Mouse (Mus musculus): Measurements from ENCODE around the gene Rhof. TPM values are rescaled to one million over a fixed set of nuclear protein-coding genes. Genes with fewer than 3 reads are reported as not detected.

Gene Rhof
- polyA plus RNA-seq, 1 experiment from 2014 or later = 2.8 TPM

DNA sequence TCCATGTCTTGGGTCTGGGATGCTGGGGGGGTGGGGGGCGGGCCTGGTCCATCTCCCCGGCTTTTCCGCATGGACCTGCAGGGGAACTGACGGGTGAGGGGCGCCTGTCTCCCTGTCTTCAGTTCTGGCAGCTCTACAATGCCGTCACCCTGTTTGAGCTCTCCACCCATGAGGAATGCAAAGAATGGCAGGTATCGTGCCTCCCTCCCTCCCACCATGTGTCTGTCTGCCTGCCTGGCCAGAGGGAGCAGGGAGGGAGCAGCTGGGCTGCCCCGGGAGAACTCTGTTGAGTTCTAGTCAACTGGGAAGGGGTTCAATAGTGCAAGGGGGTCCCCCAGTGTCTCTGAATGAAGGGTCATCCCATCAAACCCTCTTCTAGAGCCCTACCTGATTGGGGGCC lies 16.4 kb downstream of the Rhof start:
- Histone ChIP-seq H3K4me3 (no peak overlapping the region), H3K27me3 (no peaks in the 10 kb centered on the region), H3K9me3 (replicated peaks) (no peaks in the 10 kb centered on the region), H3K4me1 (peaks cover 14% of the 10 kb centered on the region), H3K36me3 (no peaks in the 10 kb centered on the region), H3K27ac (no peak overlapping the region), H3K4me2 (replicated peaks) (no peak overlapping the region), H3K9ac (no peak overlapping the region)
- ATAC-seq (ENCODE audit: low FRiP score) = no peak
- 67% methylated on average over 8 of the region's 8 CpGs for WGBS

GRCm38 (mm10) chr5:123114924-123115323 lies 17.6 kb downstream of the Rhof start:
- H3K27ac ChIP-seq = no peak overlapping the region
- H3K9ac ChIP-seq = no peak overlapping the region
- H3K27me3 ChIP-seq = no peaks in the 10 kb centered on the region
- H3K36me3 ChIP-seq = no peaks in the 10 kb centered on the region
- no peaks in the 10 kb centered on the region for H3K9me3 ChIP-seq (replicated peaks)
- no peak overlapping the region for H3K4me2 ChIP-seq (replicated peaks)
- peaks cover 17% of the 10 kb centered on the region for H3K4me1 ChIP-seq
- ATAC-seq (ENCODE audit: low FRiP score) = no peak
- H3K4me3 ChIP-seq = no peak overlapping the region
- 38% methylated on average over 7 of the region's 7 CpGs for WGBS

GRCm38 (mm10) chr5:123114109-123114508 lies 18.4 kb downstream of the Rhof start:
- Histone ChIP-seq H3K27ac (no peak overlapping the region), H3K9me3 (replicated peaks) (no peaks in the 10 kb centered on the region), H3K9ac (peak overlapping the region; percentile 35; the same call in 1 of the 2 replicates), H3K27me3 (no peaks in the 10 kb centered on the region), H3K4me3 (no peak overlapping the region), H3K36me3 (no peaks in the 10 kb centered on the region), H3K4me2 (replicated peaks) (no peak overlapping the region), H3K4me1 (peaks cover 25% of the 10 kb centered on the region)
- 41% methylated on average over 11 of the region's 11 CpGs for WGBS
- ATAC-seq (ENCODE audit: low FRiP score) = no peak

- H3K36me3 ChIP-seq = no peaks in the 10 kb centered on the region
- no peak overlapping the region for H3K4me3 ChIP-seq
- peak; percentile 58; the same call in 1 of the 2 replicates for ATAC-seq (ENCODE audit: low FRiP score)
- H3K9ac ChIP-seq = no peak overlapping the region
- H3K4me1 ChIP-seq = peaks cover 29% of the 10 kb centered on the region
- no peaks in the 10 kb centered on the region for H3K27me3 ChIP-seq
- H3K4me2 ChIP-seq (replicated peaks) = peak overlapping the region; percentile 2
- no peaks in the 10 kb centered on the region for H3K9me3 ChIP-seq (replicated peaks)
- peak overlapping the region; percentile 64 for H3K27ac ChIP-seq
- WGBS = 54% methylated on average over 13 of the region's 13 CpGs
Observed at GRCm38 (mm10) chr5:123110296-123110721, 22.2 kb downstream of the Rhof start.

GRCm38 (mm10) chr5:123109452-123110203 lies 22.9 kb downstream of the Rhof start:
- Histone ChIP-seq H3K9me3 (replicated peaks) (no peaks in the 10 kb centered on the region), H3K27ac (peak overlapping the region; percentile 64), H3K27me3 (no peaks in the 10 kb centered on the region), H3K36me3 (no peaks in the 10 kb centered on the region), H3K9ac (no peak overlapping the region), H3K4me3 (no peak overlapping the region), H3K4me1 (peaks cover 24% of the 10 kb centered on the region), H3K4me2 (replicated peaks) (peak overlapping the region; percentile 19)
- WGBS = 28% methylated on average over 13 of the region's 13 CpGs
- peak; percentile 76 for ATAC-seq (ENCODE audit: low FRiP score)

- Histone ChIP-seq H3K4me3 (no peak overlapping the region), H3K4me1 (peaks cover 14% of the 10 kb centered on the region), H3K27ac (no peak overlapping the region), H3K9ac (no peak overlapping the region), H3K36me3 (no peaks in the 10 kb centered on the region), H3K9me3 (replicated peaks) (no peaks in the 10 kb centered on the region), H3K27me3 (no peaks in the 10 kb centered on the region), H3K4me2 (replicated peaks) (no peak overlapping the region)
- 89% methylated on average over 6 of the region's 6 CpGs for WGBS
- no peak for ATAC-seq (ENCODE audit: low FRiP score)
Observed at GRCm38 (mm10) chr5:123104769-123105168, 27.7 kb downstream of the Rhof start.

GRCm38 (mm10) chr5:123103556-123103955 lies 28.9 kb downstream of the Rhof start:
- Histone ChIP-seq H3K36me3 (no peaks in the 10 kb centered on the region), H3K27me3 (no peaks in the 10 kb centered on the region), H3K4me2 (replicated peaks) (no peak overlapping the region), H3K9me3 (replicated peaks) (no peaks in the 10 kb centered on the region), H3K4me1 (peaks cover 4% of the 10 kb centered on the region; the same call in 1 of the 2 replicates), H3K4me3 (no peak overlapping the region), H3K27ac (no peak overlapping the region), H3K9ac (no peak overlapping the region)
- ATAC-seq (ENCODE audit: low FRiP score) = no peak
- WGBS = 80% methylated on average over 8 of the region's 8 CpGs

- no peak overlapping the region for H3K4me2 ChIP-seq (replicated peaks)
- H3K27ac ChIP-seq = no peak overlapping the region; the same call in 1 of the 2 replicates
- peaks cover 4% of the 10 kb centered on the region; the same call in 1 of the 2 replicates for H3K4me1 ChIP-seq
- ATAC-seq (ENCODE audit: low FRiP score) = no peak
- H3K27me3 ChIP-seq = no peaks in the 10 kb centered on the region
- no peaks in the 10 kb centered on the region for H3K36me3 ChIP-seq
- H3K9ac ChIP-seq = no peak overlapping the region
- H3K9me3 ChIP-seq (replicated peaks) = no peaks in the 10 kb centered on the region
- 64% methylated on average over 7 of the region's 7 CpGs for WGBS
- no peak overlapping the region for H3K4me3 ChIP-seq
Observed at GRCm38 (mm10) chr5:123102376-123102775, 30.1 kb downstream of the Rhof start.

DNA sequence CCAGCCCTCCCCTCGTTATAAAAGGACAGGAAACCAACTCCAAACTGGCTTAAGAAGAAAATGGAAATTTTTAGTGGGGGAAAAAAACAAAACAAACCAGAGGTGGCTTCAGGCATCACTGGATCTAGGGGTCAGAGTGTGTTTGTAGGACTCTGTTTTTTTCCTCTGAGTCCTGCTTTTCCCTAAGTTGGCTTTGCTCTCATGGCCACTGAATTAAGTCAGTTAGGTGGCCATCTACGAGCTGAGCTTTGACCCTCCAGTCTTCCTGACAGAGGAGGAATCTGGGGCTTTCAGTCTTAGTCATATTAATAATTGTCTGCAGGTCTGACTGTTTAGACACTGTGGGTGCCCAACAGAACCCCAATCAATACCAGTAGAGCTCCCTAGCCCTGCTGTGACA lies 34.0 kb downstream of the Rhof start:
- Histone ChIP-seq H3K27ac (no peak overlapping the region), H3K9me3 (replicated peaks) (no peaks in the 10 kb centered on the region), H3K27me3 (no peaks in the 10 kb centered on the region), H3K4me1 (peaks cover 7% of the 10 kb centered on the region; the same call in 1 of the 2 replicates), H3K9ac (no peak overlapping the region), H3K36me3 (no peaks in the 10 kb centered on the region), H3K4me2 (replicated peaks) (no peak overlapping the region), H3K4me3 (no peak overlapping the region)
- 81% methylated on average over 2 of the region's 2 CpGs for WGBS
- ATAC-seq (ENCODE audit: low FRiP score) = no peak

DNA sequence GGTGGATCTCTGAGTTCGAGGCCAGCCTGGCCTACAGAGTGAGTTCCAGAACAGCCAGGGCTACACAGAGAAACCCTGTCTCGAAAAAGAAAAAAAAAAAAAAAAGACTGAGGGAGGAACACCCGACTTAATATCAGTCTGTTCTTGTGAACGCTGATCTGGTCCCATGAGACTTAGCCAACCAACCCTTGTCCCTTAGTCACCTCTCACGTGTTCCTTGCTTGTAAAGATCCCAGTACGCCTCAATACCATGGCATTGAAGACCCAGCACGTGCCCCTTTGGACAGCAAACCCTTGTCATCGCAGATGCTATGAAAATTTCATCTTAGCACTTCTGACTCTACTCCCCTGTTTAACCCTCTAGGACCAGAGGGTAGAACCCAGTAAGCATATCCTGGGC lies 36.2 kb downstream of the Rhof start:
- no peaks in the 10 kb centered on the region for H3K27me3 ChIP-seq
- no peak overlapping the region for H3K4me2 ChIP-seq (replicated peaks)
- 0 out of 2 replicates have a peak, but pooled peaks cover 3% of the 10 kb centered on the region for H3K4me1 ChIP-seq
- no peak for ATAC-seq (ENCODE audit: low FRiP score)
- H3K4me3 ChIP-seq = no peak overlapping the region
- no peaks in the 10 kb centered on the region for H3K9me3 ChIP-seq (replicated peaks)
- no peak overlapping the region for H3K9ac ChIP-seq
- H3K36me3 ChIP-seq = no peaks in the 10 kb centered on the region
- WGBS = 93% methylated on average over 8 of the region's 8 CpGs
- H3K27ac ChIP-seq = no peak overlapping the region

- Histone ChIP-seq H3K4me3 (no peak overlapping the region), H3K4me2 (replicated peaks) (no peak overlapping the region), H3K4me1 (0 out of 2 replicates have a peak, but pooled peaks cover 3% of the 10 kb centered on the region), H3K27me3 (no peaks in the 10 kb centered on the region), H3K27ac (no peak overlapping the region), H3K9me3 (replicated peaks) (no peaks in the 10 kb centered on the region), H3K36me3 (no peaks in the 10 kb centered on the region), H3K9ac (no peak overlapping the region)
- ATAC-seq (ENCODE audit: low FRiP score) = no peak
- 82% methylated on average over 25 of the region's 25 CpGs for WGBS
Observed at GRCm38 (mm10) chr5:123094238-123094991, 38.1 kb downstream of the Rhof start.

GRCm38 (mm10) chr5:123093077-123093633 lies 39.3 kb downstream of the Rhof start:
- no peak overlapping the region for H3K27ac ChIP-seq
- ATAC-seq (ENCODE audit: low FRiP score) = no peak

More at GRCm38 (mm10) chr5:123093077-123093633, 39.3 kb downstream of the Rhof start:
- WGBS = 80% methylated on average over 14 of the region's 14 CpGs
- Histone ChIP-seq H3K4me1 (0 out of 2 replicates have a peak, but pooled peaks cover 3% of the 10 kb centered on the region), H3K4me2 (replicated peaks) (no peak overlapping the region), H3K36me3 (no peaks in the 10 kb centered on the region), H3K9me3 (replicated peaks) (no peaks in the 10 kb centered on the region), H3K27me3 (no peaks in the 10 kb centered on the region), H3K4me3 (no peak overlapping the region), H3K9ac (no peak overlapping the region)
